Mouse (Mus musculus): ENCODE results near the gene Cox6b1. TPM values are rescaled to one million over a fixed set of nuclear protein-coding genes. Genes with fewer than 3 reads are reported as not detected.

Gene Cox6b1
- total and polyA plus RNA-seq, 2 experiments from 2014 or later: 292 to 1,225 TPM

GRCm38 (mm10) chr7:30585170-30585569 is 40.8 kb downstream of the Cox6b1 start:
- Histone ChIP-seq H3K27ac (ENCODE audit: low read depth, low read length) (no peak overlapping the region), H3K4me3 (ENCODE audit: low read depth, low read length) (no peak overlapping the region), H3K4me1 (ENCODE audit: insufficient read depth) (peaks cover 8% of the 10 kb centered on the region), H3K9ac (no peak overlapping the region), H3K9me3 (ENCODE audit: low read length) (no peaks in the 10 kb centered on the region), H3K4me2 (ENCODE audit: low read depth) (no peak overlapping the region), H3K27me3 (ENCODE audit: insufficient read depth, low read length) (no peaks in the 10 kb centered on the region), H3K36me3 (ENCODE audit: insufficient read depth) (peaks cover 61% of the 10 kb centered on the region)
- DNase-seq: no peak
- TF ChIP-seq CTCF (IDR thresholded peaks at IDR 0.05; ENCODE audit: low read depth): no peak
- ATAC-seq: no peak
- WGBS: 97% methylated on average over 7 of the region's 7 CpGs

GRCm38 (mm10) chr7:30584339-30584738 is 41.6 kb downstream of the Cox6b1 start:
- Histone ChIP-seq H3K27ac (ENCODE audit: low read depth, low read length) (no peak overlapping the region), H3K36me3 (ENCODE audit: insufficient read depth) (peaks cover 69% of the 10 kb centered on the region), H3K9me3 (ENCODE audit: low read length) (no peaks in the 10 kb centered on the region), H3K4me1 (ENCODE audit: insufficient read depth) (peaks cover 8% of the 10 kb centered on the region), H3K4me3 (ENCODE audit: low read depth, low read length) (no peak overlapping the region), H3K27me3 (ENCODE audit: insufficient read depth, low read length) (no peaks in the 10 kb centered on the region), H3K4me2 (ENCODE audit: low read depth) (no peak overlapping the region), H3K9ac (no peak overlapping the region)
- TF ChIP-seq CTCF (IDR thresholded peaks at IDR 0.05; ENCODE audit: low read depth): no peak
- DNase-seq (no peak), ATAC-seq (no peak)
- 94% methylated on average over 10 of the region's 10 CpGs for WGBS

GRCm38 (mm10) chr7:30581547-30581946 is 44.4 kb downstream of the Cox6b1 start:
- no peak overlapping the region for H3K9ac ChIP-seq
- H3K4me2 ChIP-seq (ENCODE audit: low read depth): no peak overlapping the region
- WGBS: 95% methylated on average over 16 of the region's 16 CpGs
- H3K27ac ChIP-seq (ENCODE audit: low read depth, low read length): no peak overlapping the region
- no peaks in the 10 kb centered on the region for H3K27me3 ChIP-seq (ENCODE audit: insufficient read depth, low read length)
- no peak for ATAC-seq
- no peak overlapping the region for H3K4me3 ChIP-seq (ENCODE audit: low read depth, low read length)
- no peaks in the 10 kb centered on the region for H3K4me1 ChIP-seq (ENCODE audit: insufficient read depth)
- TF ChIP-seq CTCF (IDR thresholded peaks at IDR 0.05; ENCODE audit: low read depth): no peak
- peaks cover 95% of the 10 kb centered on the region for H3K36me3 ChIP-seq (ENCODE audit: insufficient read depth)
- H3K9me3 ChIP-seq (ENCODE audit: low read length): no peaks in the 10 kb centered on the region
- no peak for DNase-seq

- Histone ChIP-seq H3K27ac (ENCODE audit: low read depth, low read length) (no peak overlapping the region), H3K4me1 (ENCODE audit: insufficient read depth) (no peaks in the 10 kb centered on the region), H3K36me3 (ENCODE audit: insufficient read depth) (peaks cover 98% of the 10 kb centered on the region), H3K9me3 (ENCODE audit: low read length) (no peaks in the 10 kb centered on the region), H3K4me2 (ENCODE audit: low read depth) (no peak overlapping the region), H3K27me3 (ENCODE audit: insufficient read depth, low read length) (no peaks in the 10 kb centered on the region), H3K4me3 (ENCODE audit: low read depth, low read length) (no peak overlapping the region), H3K9ac (no peak overlapping the region)
- DNase-seq (no peak), ATAC-seq (no peak)
- TF ChIP-seq CTCF (IDR thresholded peaks at IDR 0.05; ENCODE audit: low read depth): no peak
- WGBS: 94% methylated on average over 8 of the region's 8 CpGs
These were observed 46.0 kb downstream of the Cox6b1 start for GRCm38 (mm10) chr7:30579950-30580349.

GRCm38 (mm10) chr7:30572969-30573368 is 53.0 kb downstream of the Cox6b1 start:
- TF ChIP-seq CTCF (IDR thresholded peaks at IDR 0.05; ENCODE audit: low read depth): no peak
- H3K4me2 ChIP-seq (ENCODE audit: low read depth): no peak overlapping the region
- no peak for ATAC-seq
- 66% methylated on average over 2 of the region's 2 CpGs for WGBS
- H3K4me1 ChIP-seq (ENCODE audit: insufficient read depth): no peaks in the 10 kb centered on the region
- H3K36me3 ChIP-seq (ENCODE audit: insufficient read depth): peaks cover 98% of the 10 kb centered on the region
- no peak overlapping the region for H3K4me3 ChIP-seq (ENCODE audit: low read depth, low read length)
- no peak for DNase-seq
- H3K9me3 ChIP-seq (ENCODE audit: low read length): no peaks in the 10 kb centered on the region
- H3K27ac ChIP-seq (ENCODE audit: low read depth, low read length): no peak overlapping the region
- no peaks in the 10 kb centered on the region for H3K27me3 ChIP-seq (ENCODE audit: insufficient read depth, low read length)
- H3K9ac ChIP-seq: no peak overlapping the region

GRCm38 (mm10) chr7:30572389-30572788 is 53.6 kb downstream of the Cox6b1 start:
- no peak for DNase-seq
- Histone ChIP-seq H3K4me1 (ENCODE audit: insufficient read depth) (no peaks in the 10 kb centered on the region), H3K36me3 (ENCODE audit: insufficient read depth) (peaks cover 96% of the 10 kb centered on the region), H3K27ac (ENCODE audit: low read depth, low read length) (no peak overlapping the region), H3K4me2 (ENCODE audit: low read depth) (no peak overlapping the region), H3K4me3 (ENCODE audit: low read depth, low read length) (no peak overlapping the region), H3K9ac (no peak overlapping the region), H3K9me3 (ENCODE audit: low read length) (no peaks in the 10 kb centered on the region), H3K27me3 (ENCODE audit: insufficient read depth, low read length) (no peaks in the 10 kb centered on the region)
- no peak for TF ChIP-seq CTCF (IDR thresholded peaks at IDR 0.05; ENCODE audit: low read depth)
- WGBS: 82% methylated on average over 5 of the region's 5 CpGs
- no peak for ATAC-seq

GRCm38 (mm10) chr7:30567555-30567954 is 58.4 kb downstream of the Cox6b1 start:
- Histone ChIP-seq H3K9me3 (ENCODE audit: low read length) (no peaks in the 10 kb centered on the region), H3K27ac (ENCODE audit: low read depth, low read length) (no peak overlapping the region), H3K36me3 (ENCODE audit: insufficient read depth) (peaks cover 65% of the 10 kb centered on the region), H3K9ac (no peak overlapping the region), H3K4me1 (ENCODE audit: insufficient read depth) (no peaks in the 10 kb centered on the region), H3K4me2 (ENCODE audit: low read depth) (no peak overlapping the region), H3K4me3 (ENCODE audit: low read depth, low read length) (no peak overlapping the region), H3K27me3 (ENCODE audit: insufficient read depth, low read length) (no peaks in the 10 kb centered on the region)
- 89% methylated on average over 11 of the region's 11 CpGs for WGBS
- no peak for DNase-seq
- TF ChIP-seq CTCF (IDR thresholded peaks at IDR 0.05; ENCODE audit: low read depth): no peak
- no peak for ATAC-seq

Small RNA genes within 50 kb of the gene (microRNA-seq; reads per million reads assigned to microRNA genes)
- gene Mir3569: 0.24 to 0.39 reads per million in 2 experiments

Other genes with a start within 250 kb of the Cox6b1 start
Only the 30 nearest of the 32 such genes appear.
- gene Tyrobp, start 212.4 kb downstream of the Cox6b1 start, total RNA-seq (2014; rRNA removed): 14.5 and 25.6 TPM in 2 replicates
- gene Tyrobp, start 212.4 kb downstream of the Cox6b1 start, polyA plus RNA-seq (2015; fragmentation: Nextera tagmentation; extraction: Ambion mirVana): 44.2 and 52.5 TPM in 2 replicates
- 1.1 TPM in 1 of 2 replicates, not detected in the other for gene Hcst, start 206.3 kb downstream of the Cox6b1 start, total RNA-seq (2014; rRNA removed)
- 0.41 and 0.87 TPM in 2 replicates for gene Hcst, start 206.3 kb downstream of the Cox6b1 start, polyA plus RNA-seq (2015; fragmentation: Nextera tagmentation; extraction: Ambion mirVana)
- gene Nfkbid, start 204.4 kb downstream of the Cox6b1 start, total RNA-seq (2014; rRNA removed): 1.6 and 3.4 TPM in 2 replicates
- 1.1 and 1.7 TPM in 2 replicates for gene Nfkbid, start 204.4 kb downstream of the Cox6b1 start, polyA plus RNA-seq (2015; fragmentation: Nextera tagmentation; extraction: Ambion mirVana)
- gene Aplp1, start 180.6 kb downstream of the Cox6b1 start, total RNA-seq (2014; rRNA removed): 705 and 834 TPM in 2 replicates
- 863 and 867 TPM in 2 replicates for gene Aplp1, start 180.6 kb downstream of the Cox6b1 start, polyA plus RNA-seq (2015; fragmentation: Nextera tagmentation; extraction: Ambion mirVana)
- 0.46 and 2.1 TPM in 2 replicates for gene Kirrel2, start 168.5 kb downstream of the Cox6b1 start, total RNA-seq (2014; rRNA removed)
- 0.07 and 0.11 TPM in 2 replicates for gene Kirrel2, start 168.5 kb downstream of the Cox6b1 start, polyA plus RNA-seq (2015; fragmentation: Nextera tagmentation; extraction: Ambion mirVana)
- 0.08 TPM in 1 of 2 replicates, not detected in the other for gene Nphs1, start 167.8 kb downstream of the Cox6b1 start, total RNA-seq (2014; rRNA removed)
- gene Nphs1, start 167.8 kb downstream of the Cox6b1 start, polyA plus RNA-seq (2015; fragmentation: Nextera tagmentation; extraction: Ambion mirVana): 0.06 and 0.09 TPM in 2 replicates
- gene Prodh2, start 132.5 kb downstream of the Cox6b1 start, total RNA-seq (2014; rRNA removed): not detected in 2 replicates
- not detected in 2 replicates for gene Prodh2, start 132.5 kb downstream of the Cox6b1 start, polyA plus RNA-seq (2015; fragmentation: Nextera tagmentation; extraction: Ambion mirVana)
- gene Arhgap33, start 91.1 kb downstream of the Cox6b1 start, total RNA-seq (2014; rRNA removed): 52.4 and 58.5 TPM in 2 replicates
- 128 and 145 TPM in 2 replicates for gene Arhgap33, start 91.1 kb downstream of the Cox6b1 start, polyA plus RNA-seq (2015; fragmentation: Nextera tagmentation; extraction: Ambion mirVana)
- gene Hspb6, start 74.0 kb downstream of the Cox6b1 start, total RNA-seq (2014; rRNA removed): 2.9 and 4.1 TPM in 2 replicates
- 12.7 and 14.0 TPM in 2 replicates for gene Hspb6, start 74.0 kb downstream of the Cox6b1 start, polyA plus RNA-seq (2015; fragmentation: Nextera tagmentation; extraction: Ambion mirVana)
- 9.0 and 14.8 TPM in 2 replicates for gene Proser3, start 73.9 kb downstream of the Cox6b1 start, total RNA-seq (2014; rRNA removed)
- 2.2 and 3.8 TPM in 2 replicates for gene Proser3, start 73.9 kb downstream of the Cox6b1 start, polyA plus RNA-seq (2015; fragmentation: Nextera tagmentation; extraction: Ambion mirVana)
- gene Lin37, start 66.3 kb downstream of the Cox6b1 start, total RNA-seq (2014; rRNA removed): 16.0 and 19.2 TPM in 2 replicates
- gene Lin37, start 66.3 kb downstream of the Cox6b1 start, polyA plus RNA-seq (2015; fragmentation: Nextera tagmentation; extraction: Ambion mirVana): 49.5 and 53.0 TPM in 2 replicates
- gene U2af1l4, start 62.9 kb downstream of the Cox6b1 start, total RNA-seq (2014; rRNA removed): 48.8 and 74.3 TPM in 2 replicates
- 117 and 129 TPM in 2 replicates for gene U2af1l4, start 62.9 kb downstream of the Cox6b1 start, polyA plus RNA-seq (2015; fragmentation: Nextera tagmentation; extraction: Ambion mirVana)
- 5.5 and 9.9 TPM in 2 replicates for gene Gm49396, start 62.8 kb downstream of the Cox6b1 start, total RNA-seq (2014; rRNA removed)
- 3.4 and 5.3 TPM in 2 replicates for gene Gm49396, start 62.8 kb downstream of the Cox6b1 start, polyA plus RNA-seq (2015; fragmentation: Nextera tagmentation; extraction: Ambion mirVana)
- gene Psenen, start 62.5 kb downstream of the Cox6b1 start, total RNA-seq (2014; rRNA removed): 70.9 and 90.7 TPM in 2 replicates
- 141 and 161 TPM in 2 replicates for gene Psenen, start 62.5 kb downstream of the Cox6b1 start, polyA plus RNA-seq (2015; fragmentation: Nextera tagmentation; extraction: Ambion mirVana)
- gene Igflr1, start 60.7 kb downstream of the Cox6b1 start, total RNA-seq (2014; rRNA removed): 1.2 TPM in 1 of 2 replicates, not detected in the other
- gene Igflr1, start 60.7 kb downstream of the Cox6b1 start, polyA plus RNA-seq (2015; fragmentation: Nextera tagmentation; extraction: Ambion mirVana): 2.3 and 3.2 TPM in 2 replicates
- gene Kmt2b, start 37.4 kb downstream of the Cox6b1 start, total RNA-seq (2014; rRNA removed): 31.2 and 31.5 TPM in 2 replicates
- 3.8 and 5.2 TPM in 2 replicates for gene Kmt2b, start 37.4 kb downstream of the Cox6b1 start, polyA plus RNA-seq (2015; fragmentation: Nextera tagmentation; extraction: Ambion mirVana)
- gene Zbtb32, start 27.2 kb downstream of the Cox6b1 start, total RNA-seq (2014; rRNA removed): not detected in 2 replicates
- gene Zbtb32, start 27.2 kb downstream of the Cox6b1 start, polyA plus RNA-seq (2015; fragmentation: Nextera tagmentation; extraction: Ambion mirVana): 0.08 and 0.17 TPM in 2 replicates
- gene Upk1a, start 13.3 kb downstream of the Cox6b1 start, total RNA-seq (2014; rRNA removed): 0.29 and 0.38 TPM in 2 replicates
- 0.42 and 0.62 TPM in 2 replicates for gene Upk1a, start 13.3 kb downstream of the Cox6b1 start, polyA plus RNA-seq (2015; fragmentation: Nextera tagmentation; extraction: Ambion mirVana)
- gene Etv2, start 9.7 kb upstream of the Cox6b1 start, total RNA-seq (2014; rRNA removed): not detected in 2 replicates
- not detected in 2 replicates for gene Etv2, start 9.7 kb upstream of the Cox6b1 start, polyA plus RNA-seq (2015; fragmentation: Nextera tagmentation; extraction: Ambion mirVana)
- gene Rbm42, start 24.2 kb upstream of the Cox6b1 start, total RNA-seq (2014; rRNA removed): 150 and 156 TPM in 2 replicates
- gene Rbm42, start 24.2 kb upstream of the Cox6b1 start, polyA plus RNA-seq (2015; fragmentation: Nextera tagmentation; extraction: Ambion mirVana): 148 and 160 TPM in 2 replicates
- 16.3 and 18.5 TPM in 2 replicates for gene Haus5, start 38.8 kb upstream of the Cox6b1 start, total RNA-seq (2014; rRNA removed)
- gene Haus5, start 38.8 kb upstream of the Cox6b1 start, polyA plus RNA-seq (2015; fragmentation: Nextera tagmentation; extraction: Ambion mirVana): 17.7 and 18.3 TPM in 2 replicates
- gene Pmis2, start 45.5 kb upstream of the Cox6b1 start, total RNA-seq (2014; rRNA removed): not detected in 2 replicates
- not detected in 2 replicates for gene Pmis2, start 45.5 kb upstream of the Cox6b1 start, polyA plus RNA-seq (2015; fragmentation: Nextera tagmentation; extraction: Ambion mirVana)
- gene 2200002J24Rik, start 72.8 kb upstream of the Cox6b1 start, total RNA-seq (2014; rRNA removed): not detected in 2 replicates
- gene 2200002J24Rik, start 72.8 kb upstream of the Cox6b1 start, polyA plus RNA-seq (2015; fragmentation: Nextera tagmentation; extraction: Ambion mirVana): not detected in 2 replicates
- gene Atp4a, start 86.1 kb upstream of the Cox6b1 start, total RNA-seq (2014; rRNA removed): 1.2 and 2.0 TPM in 2 replicates
- 2.8 and 4.7 TPM in 2 replicates for gene Atp4a, start 86.1 kb upstream of the Cox6b1 start, polyA plus RNA-seq (2015; fragmentation: Nextera tagmentation; extraction: Ambion mirVana)
- 173 TPM in 2 replicates for gene Tmem147, start 103.4 kb upstream of the Cox6b1 start, total RNA-seq (2014; rRNA removed)
- gene Tmem147, start 103.4 kb upstream of the Cox6b1 start, polyA plus RNA-seq (2015; fragmentation: Nextera tagmentation; extraction: Ambion mirVana): 290 and 328 TPM in 2 replicates
- not detected in 2 replicates for gene Gapdhs, start 117.5 kb upstream of the Cox6b1 start, total RNA-seq (2014; rRNA removed)
- gene Gapdhs, start 117.5 kb upstream of the Cox6b1 start, polyA plus RNA-seq (2015; fragmentation: Nextera tagmentation; extraction: Ambion mirVana): 0.15 and 0.65 TPM in 2 replicates
- gene Sbsn, start 125.3 kb upstream of the Cox6b1 start, total RNA-seq (2014; rRNA removed): 2.8 and 4.6 TPM in 2 replicates
- gene Sbsn, start 125.3 kb upstream of the Cox6b1 start, polyA plus RNA-seq (2015; fragmentation: Nextera tagmentation; extraction: Ambion mirVana): 2.3 and 3.5 TPM in 2 replicates
- 2.2 and 5.2 TPM in 2 replicates for gene Dmkn, start 137.6 kb upstream of the Cox6b1 start, total RNA-seq (2014; rRNA removed)
- gene Dmkn, start 137.6 kb upstream of the Cox6b1 start, polyA plus RNA-seq (2015; fragmentation: Nextera tagmentation; extraction: Ambion mirVana): 7.2 and 7.4 TPM in 2 replicates
- gene Krtdap, start 161.7 kb upstream of the Cox6b1 start, total RNA-seq (2014; rRNA removed): not detected in 2 replicates
- gene Krtdap, start 161.7 kb upstream of the Cox6b1 start, polyA plus RNA-seq (2015; fragmentation: Nextera tagmentation; extraction: Ambion mirVana): 1.4 and 1.5 TPM in 2 replicates
- not detected in 2 replicates for gene Ffar2, start 197.6 kb upstream of the Cox6b1 start, total RNA-seq (2014; rRNA removed)
- 0.07 TPM in 1 of 2 replicates, not detected in the other for gene Ffar2, start 197.6 kb upstream of the Cox6b1 start, polyA plus RNA-seq (2015; fragmentation: Nextera tagmentation; extraction: Ambion mirVana)